Mouse (Mus musculus) forebrain, postnatal 0 days (tissue): ENCODE measurements around the gene Nup107. TPM values are rescaled to one million over a fixed set of nuclear protein-coding genes. Genes with fewer than 3 reads are reported as not detected.

Source experiments
- ATAC-seq: fragments of 200-750 bp; cut with Nextera tagmentation; 2 replicates; pipeline ENCODE4 v1.8.0; 2017; ENCODE audit warnings: mild to moderate bottlenecking, moderate library complexity
- DNase-seq: peaks from one replicate; pipeline ENCODE4 v3.0.0-alpha.2; 2015
- H3K27ac ChIP-seq: fragments of 300-500 bp; sonication (generic); 2 replicates; pipeline ENCODE4 v1.5.1; 2014; ENCODE audit warnings: low read depth, mild to moderate bottlenecking, antibody characterized with exemption, low read length, moderate library complexity, mixed read lengths
- H3K27me3 ChIP-seq: fragments of 300-500 bp; sonication (generic); 2 replicates; pipeline ENCODE4 v1.6.1; 2014; ENCODE audit warnings: mild to moderate bottlenecking, low read length, mixed read lengths; ENCODE audit not compliant: insufficient read depth
- H3K36me3 ChIP-seq: fragments of 300-500 bp; sonication (generic); 2 replicates; pipeline ENCODE4 v1.6.1; 2014; ENCODE audit warnings: mild to moderate bottlenecking, moderate library complexity; ENCODE audit not compliant: insufficient read depth
- H3K4me1 ChIP-seq: fragments of 300-500 bp; sonication (generic); 2 replicates; pipeline ENCODE4 v1.6.1; 2014; ENCODE audit warnings: antibody characterized with exemption; ENCODE audit not compliant: insufficient read depth
- H3K4me2 ChIP-seq: fragments of 300-500 bp; sonication (generic); 2 replicates; pipeline ENCODE4 v1.6.1; 2014; ENCODE audit warnings: low read depth, mild to moderate bottlenecking, moderate library complexity
- H3K4me3 ChIP-seq: fragments of 300-500 bp; sonication (generic); 2 replicates; pipeline ENCODE4 v1.5.1; 2014; ENCODE audit warnings: low read depth, low read length, mixed read lengths
- H3K9ac ChIP-seq: fragments of 300-500 bp; sonication (generic); 2 replicates; pipeline ENCODE4 v1.6.1; 2014; ENCODE audit warnings: mild to moderate bottlenecking
- H3K9me3 ChIP-seq: fragments of 300-500 bp; sonication (generic); 2 replicates; pipeline ENCODE4 v1.6.1; 2016; ENCODE audit warnings: low read length
- CTCF ChIP-seq: sonication (generic); IDR thresholded peaks from 2 replicates; pipeline ENCODE4 v1.5.1; 2016; ENCODE audit warnings: antibody characterized with exemption, control low read depth, low read depth
- WGBS: fragments of 180-500 bp; shearing (Covaris S2); extraction: QIAGEN DNeasy Blood & Tissue Kit; methylation state at CpG from one replicate; pipeline ENCODE4 v1.1.7; 2014; 5-methylcytosine and 5-hydroxymethylcytosine counted together
- polyA plus RNA-seq: library from polyadenylated mRNA; unstranded; fragments of >200 nt; fragmentation: Nextera tagmentation; extraction: Ambion mirVana; gene quantifications from 2 replicates; pipeline ENCODE4 v1.2.1, GENCODE M21; 2015
- total RNA-seq: library from RNA; depleted of rRNA; stranded (reverse); fragments of >200 nt; gene quantifications from 2 replicates; pipeline ENCODE4 v1.2.3, GENCODE M21; 2014

Gene Nup107
- total and polyA plus RNA-seq, 2 experiments from 2014 or later, result 27.1 to 38.8 TPM

- WGBS, result 85% methylated on average over 9 of the region's 9 CpGs
- TF ChIP-seq CTCF, result no peak
- no peaks in the 10 kb centered on the region for H3K9me3 ChIP-seq
- H3K4me2 ChIP-seq, result no peak overlapping the region
- peaks cover 11% of the 10 kb centered on the region for H3K4me1 ChIP-seq
- H3K27me3 ChIP-seq, result no peaks in the 10 kb centered on the region
- H3K36me3 ChIP-seq, result 0 out of 2 replicates have a peak, but pooled peaks cover under 1% of the 10 kb centered on the region
- H3K4me3 ChIP-seq, result no peak overlapping the region
- DNase-seq (no peak), ATAC-seq (no peak)
- H3K9ac ChIP-seq, result no peak overlapping the region
- no peak overlapping the region for H3K27ac ChIP-seq
Measured at GRCm38 (mm10) chr10:117712871-117713270, 79.6 kb downstream of the Nup107 start.

DNA sequence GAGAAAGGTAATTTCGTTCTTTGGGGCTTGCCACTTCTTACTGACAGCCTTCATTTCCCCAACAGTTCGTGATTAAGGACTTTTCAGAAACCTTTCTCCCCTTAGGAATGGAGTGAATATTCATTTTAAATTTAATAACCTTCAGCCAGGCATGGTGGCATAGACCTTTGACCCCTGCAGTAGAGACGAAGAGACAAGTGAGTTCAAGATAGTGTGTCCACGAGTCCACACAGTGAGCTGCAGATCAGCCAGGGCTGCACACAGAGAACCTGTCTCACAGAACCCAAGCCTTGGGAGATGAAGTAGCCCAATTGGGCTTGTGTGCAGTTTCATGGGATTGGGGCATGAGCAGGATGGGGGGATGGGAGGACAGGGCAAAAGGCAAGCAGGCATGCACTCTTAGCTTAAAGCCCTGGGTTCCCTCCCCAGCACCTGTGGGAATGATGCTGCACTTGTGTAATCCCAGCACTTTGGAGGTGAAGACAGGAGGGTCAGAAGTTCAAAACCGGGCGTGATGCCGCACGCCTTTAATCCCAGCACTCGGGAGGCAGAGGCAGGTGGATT is 80.2 kb downstream of the Nup107 start:
- no peak overlapping the region for H3K27ac ChIP-seq
- no peak overlapping the region for H3K9ac ChIP-seq
- H3K4me2 ChIP-seq, result no peak overlapping the region
- H3K36me3 ChIP-seq, result peaks cover 4% of the 10 kb centered on the region; the same call in 1 of the 2 replicates
- H3K4me3 ChIP-seq, result no peak overlapping the region
- WGBS, result 92% methylated on average over 9 of the region's 9 CpGs
- DNase-seq (no peak), ATAC-seq (no peak)
- TF ChIP-seq CTCF, result no peak
- peaks cover 11% of the 10 kb centered on the region for H3K4me1 ChIP-seq
- no peaks in the 10 kb centered on the region for H3K27me3 ChIP-seq
- H3K9me3 ChIP-seq, result no peaks in the 10 kb centered on the region

DNA sequence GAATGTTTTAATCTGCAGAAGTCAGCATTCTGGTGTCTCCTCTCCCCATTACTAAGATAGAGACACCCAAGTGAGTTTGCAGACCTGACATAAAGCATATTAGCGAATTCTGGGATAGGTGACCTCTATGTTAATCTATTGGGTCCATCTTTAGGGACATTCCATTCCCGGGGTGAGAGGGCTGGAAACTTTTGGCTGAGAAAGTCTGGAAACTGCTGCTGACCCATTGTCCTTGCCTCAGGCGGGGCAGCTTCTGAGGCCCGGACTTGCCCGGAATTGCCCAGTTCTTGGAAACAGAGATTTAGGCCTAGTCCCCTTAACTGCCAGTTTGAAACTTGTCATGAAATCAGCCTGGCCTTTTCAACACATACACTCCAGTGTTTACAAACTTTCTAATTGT is 81.1 kb downstream of the Nup107 start:
- 64% methylated on average over 5 of the region's 5 CpGs for WGBS
- Histone ChIP-seq H3K27me3 (no peaks in the 10 kb centered on the region), H3K9ac (no peak overlapping the region; the same call in 1 of the 2 replicates)

GRCm38 (mm10) chr10:117710604-117711141 is 81.8 kb downstream of the Nup107 start, which contains the start of gene Mdm2:
Gene Mdm2, minus strand, starts transcription at chr10:117710758.
- Histone ChIP-seq H3K9me3 (no peaks in the 10 kb centered on the region), H3K4me3 (peak within 1 kb of the TSS; percentile 100), H3K4me1 (peaks cover 15% of the 10 kb centered on the region), H3K27ac (peak within 1 kb of the TSS; percentile 100), H3K27me3 (no peaks in the 10 kb centered on the region), H3K9ac (peak within 1 kb of the TSS; percentile 100), H3K36me3 (peaks cover 13% of the 10 kb centered on the region), H3K4me2 (peak within 1 kb of the TSS; percentile 65)
- TF ChIP-seq CTCF, result peak; percentile 83
- ATAC-seq (peak; percentile 97), DNase-seq (peak; percentile 98)
- under 1% methylated on average over 51 of the region's 52 CpGs for WGBS

More for the DNA sequence above, 81.1 kb downstream of the Nup107 start:
- H3K36me3 ChIP-seq, result peaks cover 12% of the 10 kb centered on the region
- H3K4me2 ChIP-seq, result peak overlapping the region; percentile 65
- no peak for DNase-seq
- H3K4me3 ChIP-seq, result peak overlapping the region; percentile 100
- no peak for ATAC-seq
- H3K9me3 ChIP-seq, result no peaks in the 10 kb centered on the region
- TF ChIP-seq CTCF, result no peak
- no peak overlapping the region for H3K27ac ChIP-seq
- H3K4me1 ChIP-seq, result peaks cover 15% of the 10 kb centered on the region

DNA sequence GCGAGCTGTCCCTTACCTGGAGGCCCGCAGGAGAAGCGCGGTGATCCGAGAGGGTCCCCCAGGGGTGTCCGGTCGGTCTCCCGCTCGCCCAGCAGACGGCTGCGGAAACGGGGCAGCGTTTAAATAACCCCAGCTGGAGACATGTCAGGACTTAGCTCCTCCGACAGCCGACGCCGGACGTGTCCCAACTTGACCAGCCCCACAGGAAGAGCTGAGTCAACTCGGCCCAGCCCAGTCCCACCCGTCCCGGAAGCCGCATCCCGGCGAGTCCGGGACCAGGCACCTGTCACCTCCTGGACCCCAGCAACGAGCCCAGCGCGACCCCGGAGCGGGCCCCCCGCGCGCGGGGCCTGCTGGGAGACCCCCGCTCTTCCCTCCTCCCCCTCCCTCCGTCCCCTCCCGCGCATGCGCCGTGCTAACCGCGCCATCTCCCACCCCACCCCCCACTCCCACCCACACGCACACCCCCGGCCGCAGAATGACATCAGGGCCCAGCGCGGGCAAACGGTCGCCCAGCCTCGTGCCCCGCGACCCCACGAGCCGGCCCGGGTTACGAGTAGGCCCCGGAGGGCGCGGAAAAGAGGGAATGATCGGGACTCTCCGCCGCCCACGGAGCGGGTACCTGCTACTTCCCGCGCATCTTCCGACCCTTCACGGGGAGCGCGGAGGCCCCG is 82.4 kb downstream of the Nup107 start:
- peaks cover 19% of the 10 kb centered on the region for H3K36me3 ChIP-seq
- H3K9me3 ChIP-seq, result no peaks in the 10 kb centered on the region
- TF ChIP-seq CTCF, result no peak
- peak overlapping the region; percentile 100 for H3K4me3 ChIP-seq
- peaks cover 15% of the 10 kb centered on the region for H3K4me1 ChIP-seq
- peak overlapping the region; percentile 64 for H3K4me2 ChIP-seq
- H3K9ac ChIP-seq, result peak overlapping the region; percentile 100
- peak overlapping the region; percentile 100 for H3K27ac ChIP-seq
- WGBS, result 2% methylated on average over 62 of the region's 71 CpGs
- H3K27me3 ChIP-seq, result no peaks in the 10 kb centered on the region
- ATAC-seq (peak; percentile 72), DNase-seq (peak; percentile 91)

DNA sequence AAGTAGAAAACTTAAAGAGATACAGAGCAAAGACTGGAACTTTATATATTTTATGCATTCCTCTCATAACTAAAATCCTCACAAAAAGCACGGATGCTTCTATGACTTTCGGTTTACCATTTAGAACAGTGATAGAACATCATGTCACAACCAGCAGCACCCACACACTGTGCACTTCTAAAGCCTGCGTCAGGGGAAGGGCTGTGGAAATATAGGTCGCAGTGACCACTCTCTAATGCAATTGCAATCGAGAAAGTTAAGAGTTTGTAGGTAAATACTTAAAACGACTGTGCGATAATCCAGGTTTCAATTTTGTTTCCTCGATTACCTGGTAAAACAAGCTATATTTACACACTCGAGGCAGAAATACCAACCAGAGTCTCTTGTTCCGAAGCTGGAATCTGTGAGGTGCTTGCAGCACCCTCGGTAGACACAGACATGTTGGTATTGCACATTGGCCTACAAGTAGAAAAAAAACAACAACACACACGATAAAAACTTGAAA is 83.1 kb downstream of the Nup107 start:
- no peaks in the 10 kb centered on the region for H3K27me3 ChIP-seq
- H3K4me1 ChIP-seq, result peaks cover 15% of the 10 kb centered on the region
- WGBS, result 44% methylated on average over 12 of the region's 12 CpGs
- DNase-seq (no peak), ATAC-seq (no peak)
- H3K27ac ChIP-seq, result peak overlapping the region; percentile 100; the same call in 1 of the 2 replicates
- H3K9ac ChIP-seq, result peak overlapping the region; percentile 100
- no peak for TF ChIP-seq CTCF
- peak overlapping the region; percentile 100 for H3K4me3 ChIP-seq
- H3K9me3 ChIP-seq, result no peaks in the 10 kb centered on the region
- H3K36me3 ChIP-seq, result peaks cover 25% of the 10 kb centered on the region
- peak overlapping the region; percentile 64 for H3K4me2 ChIP-seq
